Mouse (Mus musculus) testis, adult 2 months (tissue): ENCODE results near the gene Gm42742.

Experiments used
- CTCF ChIP-seq: fragments of 200-500 bp; IDR thresholded peaks from 2 replicates; pipeline ENCODE4 v1.5.1; 2012; ENCODE audit warnings: low read depth, mild to moderate bottlenecking, inconsistent platforms, low read length, moderate library complexity; ENCODE audit not compliant: control insufficient read depth, insufficient read depth, insufficient replicate concordance
- POLR2A ChIP-seq: fragments of 200-500 bp; IDR thresholded peaks from 2 replicates; pipeline ENCODE4 v1.6.1; 2012; ENCODE audit warnings: low read depth, mild to moderate bottlenecking, inconsistent platforms, low read length, moderate library complexity; ENCODE audit not compliant: control insufficient read depth

- TF ChIP-seq CTCF, result no peak
- TF ChIP-seq POLR2A, result no peak
These were observed 2.2 kb downstream of the Gm42742 start for GRCm38 (mm10) chr7:127018416-127019305.
